15 mouse cellular contexts compared by ENCODE assay signal in the genomic region with DNA sequence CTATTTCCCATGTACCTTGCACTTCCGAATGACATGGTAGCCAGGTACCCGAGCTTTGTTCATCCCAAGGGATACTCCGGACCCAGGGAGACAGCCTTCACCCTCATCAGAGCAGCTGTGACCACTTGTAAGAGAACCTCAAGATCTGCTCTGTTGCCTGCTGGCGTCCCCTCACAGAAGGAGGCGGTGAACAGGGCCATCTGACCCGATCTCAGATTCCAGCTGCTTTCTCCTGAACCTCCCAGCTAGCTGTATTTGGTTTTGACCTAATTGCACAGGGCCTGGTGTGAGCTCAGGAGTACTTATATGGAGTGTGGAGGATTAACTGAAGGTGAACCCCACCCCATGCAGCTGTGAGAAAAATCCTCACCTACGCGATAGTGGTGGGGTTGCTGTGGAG.
DNase-seq lines count a peak whose midpoint lies in the region; ATAC-seq lines count a peak whose summit lies in the region.
"Had no signal": no experiment of that assay in that cellular context is flagged by ENCODE, and none has a peak within 500 bp of the region (broad histone marks: within the 10 kb centered on the region; RNA-seq: fewer than 3 reads in every experiment).

No protein-coding gene starts in this region.

- H3K27ac ChIP-seq in midbrain, embryonic 13.5 days, result no peak overlapping the region
- no peak overlapping the region for H3K27ac ChIP-seq in midbrain, embryonic 10.5 days (replicated peaks)
- H3K27ac ChIP-seq: embryonic facial prominence, embryonic 12.5 days; forebrain, embryonic 15.5 days; heart, adult 2 months; hindbrain, embryonic 15.5 days had no signal

- H3K4me2 ChIP-seq in midbrain, embryonic 13.5 days (replicated peaks), result no peak overlapping the region
- H3K4me2 ChIP-seq: embryonic facial prominence, embryonic 12.5 days; forebrain, embryonic 15.5 days; heart, embryonic 12.5 days; hindbrain, embryonic 15.5 days had no signal

- H3K4me3 ChIP-seq in midbrain, embryonic 13.5 days (replicated peaks), result no peak overlapping the region
- no peak overlapping the region for H3K4me3 ChIP-seq in midbrain, embryonic 10.5 days
- H3K4me3 ChIP-seq: embryonic facial prominence, embryonic 12.5 days; forebrain, embryonic 15.5 days; heart, adult 2 months; heart, embryonic 12.5 days; hindbrain, embryonic 15.5 days had no signal

- DNase-seq in cerebellum, adult 11 months, result peak; percentile 34
- no peak for DNase-seq in cerebellum, adult 8-10 months
- peak; percentile 41 to 46 for DNase-seq in cerebellum, postnatal 10 days
- no peak for DNase-seq in cerebellum, adult 9-10 months
- DNase-seq in midbrain, embryonic 10.5 days (ENCODE audit: low spot score), result no peak
- no peak for DNase-seq in frontal cortex, postnatal 25 days (ENCODE audit: low spot score in 2 of 2)
- DNase-seq: adrenal gland, postnatal 10 days; heart, adult 2 months had no signal

- H3K4me1 ChIP-seq in midbrain, embryonic 13.5 days (replicated peaks), result peaks cover 32% of the 10 kb centered on the region
- H3K4me1 ChIP-seq in midbrain, embryonic 10.5 days, result peaks cover 32% of the 10 kb centered on the region
- H3K4me1 ChIP-seq: heart, embryonic 12.5 days had no signal

- no peaks in the 10 kb centered on the region for H3K9me3 ChIP-seq in midbrain, embryonic 13.5 days
- H3K9me3 ChIP-seq in midbrain, embryonic 10.5 days (replicated peaks), result no peaks in the 10 kb centered on the region
- H3K9me3 ChIP-seq: embryonic facial prominence, embryonic 12.5 days; forebrain, embryonic 15.5 days; heart, embryonic 12.5 days; hindbrain, embryonic 15.5 days had no signal

- 87% methylated on average over 8 of the region's 8 CpGs for WGBS in midbrain, embryonic 13.5 days
- 88% methylated on average over 8 of the region's 8 CpGs for WGBS in midbrain, embryonic 10.5 days

- H3K27me3 ChIP-seq in midbrain, embryonic 13.5 days, result no peaks in the 10 kb centered on the region
- H3K27me3 ChIP-seq in midbrain, embryonic 10.5 days (ENCODE audit: low read depth, poor library complexity, severe bottlenecking), result peaks cover 2% of the 10 kb centered on the region; the same call in 1 of the 2 replicates
- H3K27me3 ChIP-seq: embryonic facial prominence, embryonic 12.5 days; forebrain, embryonic 15.5 days; heart, embryonic 12.5 days; hindbrain, embryonic 15.5 days had no signal

- no peak overlapping the region for H3K9ac ChIP-seq in midbrain, embryonic 13.5 days (replicated peaks)
- H3K9ac ChIP-seq: embryonic facial prominence, embryonic 12.5 days; forebrain, embryonic 15.5 days; heart, embryonic 12.5 days; hindbrain, embryonic 15.5 days had no signal

- 0 out of 2 replicates have a peak, but pooled peaks have one; percentile 17 for ATAC-seq in midbrain, embryonic 13.5 days
- ATAC-seq: inflammation-experienced regulatory T-cells, adult 6 months; intestine, postnatal 0 days had no signal

- no peaks in the 10 kb centered on the region for H3K36me3 ChIP-seq in midbrain, embryonic 13.5 days
- H3K36me3 ChIP-seq in midbrain, embryonic 10.5 days, result no peaks in the 10 kb centered on the region
- H3K36me3 ChIP-seq: embryonic facial prominence, embryonic 12.5 days; forebrain, embryonic 15.5 days; heart, embryonic 12.5 days; hindbrain, embryonic 15.5 days had no signal

Comparison
In these comparisons a context has a peak if more than half of its experiments do, and no peak if none do; other contexts are left out.
1. DNase-seq: peak in cerebellum, adult 11 months (single experiment) and cerebellum, postnatal 10 days (2 of 2); none in cerebellum, adult 8-10 months (single experiment), cerebellum, adult 9-10 months (single experiment), midbrain, embryonic 10.5 days (single experiment) and frontal cortex, postnatal 25 days (0 of 2).